Mouse (Mus musculus): Measurements from ENCODE around the gene Cldn10.

- TF ChIP-seq POLR2A (IDR thresholded peaks at IDR 0.05; ENCODE audit: low read depth, low read length), result no peak
- TF ChIP-seq CTCF (IDR thresholded peaks at IDR 0.05; ENCODE audit: extremely low read depth, insufficient read depth, insufficient read length, insufficient replicate concordance), result no peak
Measured at GRCm38 (mm10) chr14:118768354-118768713, 19.4 kb upstream of the Cldn10 start.

Measured in spleen, adult 2 months (tissue).